Mouse (Mus musculus) liver, postnatal 0 days (tissue): Measurements from ENCODE around the gene Kcnn3. TPM values are rescaled to one million over a fixed set of nuclear protein-coding genes. Genes with fewer than 3 reads are reported as not detected.
A peak's percentile ranks its signal among the peaks of the same experiment; 100 is the strongest.

ENCODE experiments used
- ATAC-seq: fragments of 200-750 bp; cut with Nextera tagmentation; 2 replicates; pipeline ENCODE4 v1.8.0; 2017; ENCODE audit warnings: mild to moderate bottlenecking, moderate library complexity
- DNase-seq: peaks from one replicate; pipeline ENCODE4 v3.0.0-alpha.2; 2016
- H3K27ac ChIP-seq: fragments of 300-500 bp; sonication (generic); 2 replicates; pipeline ENCODE4 v1.5.1; 2014; ENCODE audit warnings: antibody characterized with exemption, moderate library complexity, mild to moderate bottlenecking, low read depth
- H3K27me3 ChIP-seq: fragments of 300-500 bp; sonication (generic); 2 replicates; pipeline ENCODE4 v1.6.1; 2014; ENCODE audit warnings: low read length, control low read depth, mixed read lengths; ENCODE audit not compliant: insufficient read depth
- H3K36me3 ChIP-seq: fragments of 300-500 bp; sonication (generic); replicated peaks from 2 replicates; pipeline ENCODE4 v1.6.1; 2014; ENCODE audit warnings: mild to moderate bottlenecking, control low read depth, low read length, moderate library complexity, mixed read lengths; ENCODE audit not compliant: insufficient read depth
- H3K4me1 ChIP-seq: fragments of 300-500 bp; sonication (generic); 2 replicates; pipeline ENCODE4 v1.6.1; 2014; ENCODE audit warnings: antibody characterized with exemption, mild to moderate bottlenecking, control low read depth; ENCODE audit not compliant: insufficient read depth
- H3K4me2 ChIP-seq: fragments of 300-500 bp; sonication (generic); 2 replicates; pipeline ENCODE4 v1.6.1; 2014; ENCODE audit warnings: low read depth, mild to moderate bottlenecking, low read length, moderate library complexity, mixed read lengths
- H3K4me3 ChIP-seq: fragments of 300-500 bp; sonication (generic); 2 replicates; pipeline ENCODE4 v1.5.1; 2014; ENCODE audit warnings: low read depth, low read length
- H3K9ac ChIP-seq: fragments of 300-500 bp; sonication (generic); replicated peaks from 2 replicates; pipeline ENCODE4 v1.6.1; 2014; ENCODE audit warnings: mild to moderate bottlenecking, moderate library complexity
- H3K9me3 ChIP-seq: fragments of 300-500 bp; sonication (generic); 2 replicates; pipeline ENCODE4 v1.6.1; 2016; ENCODE audit warnings: mild to moderate bottlenecking, control low read depth, low read length, mixed read lengths
- CTCF ChIP-seq: sonication (generic); IDR thresholded peaks from 2 replicates; pipeline ENCODE4 v1.5.1; 2016; ENCODE audit warnings: antibody characterized with exemption, low read depth
- EP300 ChIP-seq: IDR thresholded peaks from 2 replicates; pipeline ENCODE4 v1.6.1; 2016; ENCODE audit warnings: antibody characterized with exemption, low read depth, mild to moderate bottlenecking
- WGBS: fragments of 180-500 bp; shearing (Covaris S2); extraction: QIAGEN DNeasy Blood & Tissue Kit; methylation state at CpG from one replicate; pipeline ENCODE4 v1.1.7; 2014; ENCODE audit not compliant: insufficient replicate concordance; 5-methylcytosine and 5-hydroxymethylcytosine counted together
- polyA plus RNA-seq: library from polyadenylated mRNA; unstranded; fragments of >200 nt; fragmentation: Nextera tagmentation; extraction: Ambion mirVana; gene quantifications from 2 replicates; pipeline ENCODE4 v1.2.1, GENCODE M21; 2015

Gene Kcnn3
- polyA plus RNA-seq, 1 experiment from 2014 or later: 0.04 TPM

GRCm38 (mm10) chr3:89653231-89653954 is 133.4 kb downstream of the Kcnn3 start:
- ATAC-seq (no peak), DNase-seq (no peak)
- Histone ChIP-seq H3K9me3 (no peaks in the 10 kb centered on the region), H3K27ac (no peak overlapping the region), H3K4me2 (no peak overlapping the region), H3K9ac (no peak overlapping the region), H3K36me3 (no peaks in the 10 kb centered on the region), H3K27me3 (no peaks in the 10 kb centered on the region), H3K4me1 (no peaks in the 10 kb centered on the region), H3K4me3 (no peak overlapping the region)
- 72% methylated on average over 12 of the region's 12 CpGs for WGBS
- TF ChIP-seq EP300 (no peak), CTCF (no peak)

GRCm38 (mm10) chr3:89657092-89657491 is 137.1 kb downstream of the Kcnn3 start:
- no peaks in the 10 kb centered on the region for H3K36me3 ChIP-seq
- H3K4me1 ChIP-seq: no peaks in the 10 kb centered on the region
- WGBS: 56% methylated on average over 5 of the region's 5 CpGs
- H3K9me3 ChIP-seq: no peaks in the 10 kb centered on the region
- no peak overlapping the region for H3K27ac ChIP-seq
- H3K4me2 ChIP-seq: no peak overlapping the region
- H3K4me3 ChIP-seq: no peak overlapping the region
- ATAC-seq (peak; percentile 86), DNase-seq (no peak)
- TF ChIP-seq CTCF (no peak), EP300 (no peak)
- no peak overlapping the region for H3K9ac ChIP-seq
- no peaks in the 10 kb centered on the region for H3K27me3 ChIP-seq

- TF ChIP-seq EP300 (no peak), CTCF (no peak)
- ATAC-seq (no peak), DNase-seq (no peak)
- Histone ChIP-seq H3K36me3 (no peaks in the 10 kb centered on the region), H3K9ac (no peak overlapping the region), H3K27me3 (no peaks in the 10 kb centered on the region), H3K4me1 (no peaks in the 10 kb centered on the region), H3K4me3 (no peak overlapping the region), H3K9me3 (no peaks in the 10 kb centered on the region), H3K27ac (no peak overlapping the region), H3K4me2 (no peak overlapping the region)
Observed at GRCm38 (mm10) chr3:89658457-89658856, 138.5 kb downstream of the Kcnn3 start.

GRCm38 (mm10) chr3:89659938-89660620 is 140.1 kb downstream of the Kcnn3 start:
- H3K4me2 ChIP-seq: no peak overlapping the region
- no peak overlapping the region for H3K9ac ChIP-seq
- TF ChIP-seq EP300 (no peak), CTCF (no peak)
- H3K27me3 ChIP-seq: no peaks in the 10 kb centered on the region
- H3K36me3 ChIP-seq: no peaks in the 10 kb centered on the region
- no peak for ATAC-seq
- 65% methylated on average over 11 of the region's 11 CpGs for WGBS
- no peak overlapping the region for H3K27ac ChIP-seq
- H3K9me3 ChIP-seq: no peaks in the 10 kb centered on the region
- DNase-seq: no peak
- no peak overlapping the region for H3K4me3 ChIP-seq
- no peaks in the 10 kb centered on the region for H3K4me1 ChIP-seq

- Histone ChIP-seq H3K4me1 (no peaks in the 10 kb centered on the region), H3K27ac (no peak overlapping the region), H3K27me3 (no peaks in the 10 kb centered on the region), H3K4me3 (no peak overlapping the region), H3K4me2 (no peak overlapping the region), H3K36me3 (no peaks in the 10 kb centered on the region), H3K9me3 (no peaks in the 10 kb centered on the region), H3K9ac (no peak overlapping the region)
- no peak for ATAC-seq
- 71% methylated on average over 12 of the region's 12 CpGs for WGBS
- DNase-seq: no peak
- TF ChIP-seq CTCF: no peak
- TF ChIP-seq EP300: no peak
Observed at GRCm38 (mm10) chr3:89664808-89665207, 144.8 kb downstream of the Kcnn3 start.

GRCm38 (mm10) chr3:89667131-89667530 is 147.2 kb downstream of the Kcnn3 start:
- DNase-seq: no peak
- WGBS: 30% methylated on average over 11 of the region's 11 CpGs
- Histone ChIP-seq H3K4me2 (no peak overlapping the region), H3K36me3 (no peaks in the 10 kb centered on the region), H3K4me1 (no peaks in the 10 kb centered on the region), H3K9me3 (no peaks in the 10 kb centered on the region), H3K27ac (no peak overlapping the region), H3K27me3 (no peaks in the 10 kb centered on the region), H3K4me3 (no peak overlapping the region), H3K9ac (no peak overlapping the region)
- TF ChIP-seq EP300: no peak
- no peak for TF ChIP-seq CTCF
- no peak for ATAC-seq
